Comparison of ENCODE assay signal across 21 mouse cellular contexts in the genomic region with DNA sequence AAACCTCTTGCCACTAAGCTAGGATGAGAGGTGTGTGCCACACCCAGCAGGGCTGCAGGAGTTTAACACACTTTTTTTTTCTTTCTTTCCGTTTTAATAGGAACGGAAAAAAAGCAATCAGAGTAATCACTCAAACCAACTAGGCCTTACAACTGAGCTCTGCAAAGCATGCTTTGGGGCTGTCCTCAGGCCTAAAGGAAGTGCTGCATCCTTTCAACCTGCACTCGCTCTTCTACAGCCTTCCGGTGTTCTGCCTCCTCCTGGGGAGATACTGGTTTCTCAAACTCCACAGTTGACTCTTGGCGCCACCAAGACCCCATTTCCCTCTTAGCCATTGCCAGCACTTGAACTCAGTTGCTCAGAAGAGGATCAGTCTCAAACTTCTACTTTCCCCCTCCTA.
DNase-seq lines count a peak whose midpoint lies in the region; ATAC-seq and TF ChIP-seq lines count a peak whose summit lies in the region.
"Had no signal": no experiment of that assay in that cellular context is flagged by ENCODE, and none has a peak within 500 bp of the region (broad histone marks: within the 10 kb centered on the region; RNA-seq: fewer than 3 reads in every experiment).

No protein-coding gene starts in this region.

- DNase-seq in heart, adult 11 months, result peak; percentile 73
- no peak for DNase-seq in heart, adult 18-20 months
- peak; percentile 40 for DNase-seq in thymus, adult 2 months
- DNase-seq in thymus, postnatal 36 days, result peak; percentile 45 to 64
- DNase-seq in ovary, postnatal 36 days (ENCODE audit: low spot score), result no peak
- DNase-seq in adrenal gland, adult 18-20 months (ENCODE audit: low spot score in 2 of 2), result no peak
- DNase-seq in testis, postnatal 14 days (ENCODE audit: low spot score), result no peak
- DNase-seq: adrenal gland, adult 2 months; adrenal gland, postnatal 25 days; B cell, adult 2 months; cerebellum, adult 18-20 months; cerebellum, adult 9-11 months; cerebellum, postnatal 36 days; gastrocnemius, postnatal 10 days; heart, postnatal 36 days had no signal

- no peak for TF ChIP-seq CTCF in thymus, adult 2 months (IDR thresholded peaks at IDR 0.05; ENCODE audit: borderline replicate concordance, control insufficient read depth, extremely low read depth, insufficient read depth, low read length, poor library complexity)

- no peak for TF ChIP-seq POLR2A in thymus, adult 2 months (IDR thresholded peaks at IDR 0.05; ENCODE audit: control insufficient read depth, extremely low read depth, insufficient read depth, low read length, poor library complexity)

- H3K4me3 ChIP-seq in thymus, adult 2 months (ENCODE audit: control insufficient read depth, insufficient read depth, low read length), result no peak overlapping the region
- H3K4me3 ChIP-seq: embryonic facial prominence, embryonic 13.5 days; forebrain, embryonic 12.5 days; heart, embryonic 13.5 days; hindbrain, embryonic 15.5 days had no signal

- ATAC-seq in activated CD4-positive, CD25-positive, alpha-beta regulatory T cell, adult 4 months, result peak; percentile 96
- ATAC-seq: forebrain, embryonic 16.5 days had no signal

- H3K27me3 ChIP-seq in thymus, adult 2 months (ENCODE audit: control insufficient read depth, insufficient read depth, low read length), result no peaks in the 10 kb centered on the region
- H3K27me3 ChIP-seq: heart, embryonic 13.5 days; hindbrain, embryonic 15.5 days had no signal

- 0 out of 2 replicates have a peak overlapping the region, but pooled peaks have one; percentile 14 for H3K27ac ChIP-seq in thymus, adult 2 months (ENCODE audit: control insufficient read depth, insufficient read depth, low read length)
- H3K27ac ChIP-seq: embryonic facial prominence, embryonic 13.5 days; forebrain, embryonic 12.5 days; heart, embryonic 13.5 days; hindbrain, embryonic 15.5 days had no signal

- peaks cover 17% of the 10 kb centered on the region for H3K4me1 ChIP-seq in thymus, adult 2 months (replicated peaks; ENCODE audit: control insufficient read depth, insufficient read depth, low read length)

- 45% methylated on average over 5 of the region's 5 CpGs for WGBS in thymus, adult 2 months

- H3K36me3 ChIP-seq in thymus, adult 2 months (ENCODE audit: control insufficient read depth, insufficient read depth, low read length), result no peaks in the 10 kb centered on the region
- H3K36me3 ChIP-seq: embryonic facial prominence, embryonic 13.5 days; forebrain, embryonic 12.5 days; heart, embryonic 13.5 days; hindbrain, embryonic 15.5 days had no signal

Comparison
In these comparisons a context has a peak if more than half of its experiments do, and no peak if none do; other contexts are left out.
1. DNase-seq: peak in heart, adult 11 months (single experiment), thymus, adult 2 months (single experiment) and thymus, postnatal 36 days (2 of 2); none in heart, adult 18-20 months (0 of 2), ovary, postnatal 36 days (single experiment), adrenal gland, adult 18-20 months (0 of 2) and testis, postnatal 14 days (single experiment).